Mouse (Mus musculus): ENCODE measurements around the gene Yap1. TPM values are rescaled to one million over a fixed set of nuclear protein-coding genes. Genes with fewer than 3 reads are reported as not detected.

Gene Yap1
- polyA plus RNA-seq, 1 experiment from 2014 or later = 8.7 TPM

DNA sequence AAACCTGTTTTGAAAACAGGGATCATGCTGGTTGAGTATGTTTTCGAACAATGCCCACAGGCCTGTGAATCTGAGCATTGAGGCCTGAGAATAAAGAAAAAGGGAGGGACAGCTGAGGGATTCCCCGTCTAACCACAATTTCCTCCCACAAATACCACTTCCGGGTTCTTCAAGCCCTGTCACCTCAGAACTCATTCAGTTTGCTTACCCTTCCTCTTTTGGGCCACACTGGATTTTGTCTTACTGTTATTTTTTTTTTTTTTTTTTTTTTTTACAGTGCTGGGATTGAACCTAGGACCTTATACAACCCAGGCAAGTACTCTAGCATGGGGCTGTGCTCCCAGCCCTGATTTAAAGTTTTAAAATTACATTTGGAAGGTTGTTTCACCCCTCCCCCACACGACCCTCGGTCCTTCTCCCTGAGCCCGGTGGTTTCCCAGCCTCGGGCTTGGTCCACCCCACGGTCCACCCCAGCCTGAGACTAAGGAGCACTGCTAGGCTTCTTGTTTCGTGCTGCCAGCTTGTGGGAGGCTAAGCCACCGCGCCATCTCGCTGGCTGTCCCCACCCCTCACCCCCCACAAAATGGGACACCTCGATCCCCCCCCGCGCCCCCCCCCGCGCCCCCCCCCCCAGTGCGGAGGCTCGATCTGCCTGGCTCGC is 13.0 kb upstream of the Yap1 start:
- H3K4me1 ChIP-seq (ENCODE audit: control insufficient read depth, insufficient read depth, low read length) = no peaks in the 10 kb centered on the region
- no peak overlapping the region for H3K27ac ChIP-seq (ENCODE audit: low read depth, low read length)
- H3K4me3 ChIP-seq (ENCODE audit: low read depth, low read length) = no peak overlapping the region
- H3K9ac ChIP-seq (ENCODE audit: low read length) = no peak overlapping the region
- no peak overlapping the region for H3K4me2 ChIP-seq (ENCODE audit: low read length)
- H3K27me3 ChIP-seq (replicated peaks; ENCODE audit: control insufficient read depth, insufficient read depth, low read length) = no peaks in the 10 kb centered on the region
- whole genome bisulfite sequencing = 59% methylated on average over 18 of the region's 20 CpGs
- H3K36me3 ChIP-seq (ENCODE audit: control insufficient read depth, insufficient read depth, low read length) = no peaks in the 10 kb centered on the region
- H3K9me3 ChIP-seq (replicated peaks; ENCODE audit: control insufficient read depth, low read length) = no peaks in the 10 kb centered on the region
- DNase-seq (ENCODE audit: low spot score) (no peak), ATAC-seq (no peak)

DNA sequence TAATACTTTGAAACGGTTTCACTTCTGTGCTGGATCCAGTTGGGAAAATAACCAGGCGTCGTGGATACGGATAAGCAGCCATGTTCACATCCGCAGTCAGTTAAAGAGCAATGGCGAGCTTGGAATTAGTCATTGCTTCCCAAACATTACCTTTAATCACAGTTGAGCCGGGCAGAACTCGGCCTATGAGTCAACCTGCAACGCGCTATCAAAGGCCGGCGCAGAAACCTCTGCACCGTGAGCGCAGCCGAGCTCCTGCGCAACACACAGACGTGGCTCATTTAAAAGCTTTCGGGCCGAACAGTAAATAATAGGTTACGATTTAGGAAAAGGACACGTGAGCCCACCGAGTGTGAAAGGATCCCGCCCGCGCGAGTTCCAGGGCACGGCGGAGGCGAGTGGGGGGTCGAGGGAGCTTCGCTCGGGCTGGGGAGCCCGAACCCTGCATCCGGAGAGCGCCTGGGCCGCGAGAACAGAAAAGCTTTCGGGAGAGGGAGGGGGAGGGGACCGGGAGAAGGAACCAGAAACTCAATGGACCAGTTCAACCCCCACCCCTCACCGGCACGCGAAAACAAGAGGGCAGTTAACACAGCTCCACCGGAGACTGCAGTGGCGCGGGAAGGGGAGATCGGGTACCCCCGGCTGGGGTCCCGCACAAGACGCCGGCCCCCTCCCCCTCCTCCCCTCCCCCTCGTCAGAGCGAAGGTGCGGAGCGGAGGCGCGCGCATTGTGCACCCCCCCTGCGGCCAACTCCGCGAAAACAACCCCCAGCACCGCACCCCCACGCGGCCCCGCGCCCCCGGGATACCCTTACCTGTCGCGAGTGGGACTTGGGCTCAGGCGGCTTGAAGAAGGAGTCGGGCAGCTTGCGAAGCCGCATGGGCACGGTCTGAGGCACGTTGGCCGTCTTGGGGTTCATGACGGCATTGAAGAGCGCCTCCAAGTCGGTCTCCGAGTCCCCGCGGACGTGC is 810 bp downstream of the Yap1 start:
- Histone ChIP-seq H3K4me3 (ENCODE audit: low read depth, low read length) (peak overlapping the region; percentile 70), H3K27ac (ENCODE audit: low read depth, low read length) (peak overlapping the region; percentile 85), H3K36me3 (ENCODE audit: control insufficient read depth, insufficient read depth, low read length) (0 out of 2 replicates have a peak, but pooled peaks cover 3% of the 10 kb centered on the region), H3K27me3 (replicated peaks; ENCODE audit: control insufficient read depth, insufficient read depth, low read length) (no peaks in the 10 kb centered on the region), H3K9me3 (replicated peaks; ENCODE audit: control insufficient read depth, low read length) (no peaks in the 10 kb centered on the region), H3K9ac (ENCODE audit: low read length) (peak overlapping the region; percentile 78), H3K4me2 (ENCODE audit: low read length) (peak overlapping the region; percentile 83), H3K4me1 (ENCODE audit: control insufficient read depth, insufficient read depth, low read length) (0 out of 2 replicates have a peak, but pooled peaks cover 11% of the 10 kb centered on the region)
- ATAC-seq = peak; percentile 64
- DNase-seq (ENCODE audit: low spot score) = peak; percentile 60
- whole genome bisulfite sequencing = under 1% methylated on average over 77 of the region's 82 CpGs

DNA sequence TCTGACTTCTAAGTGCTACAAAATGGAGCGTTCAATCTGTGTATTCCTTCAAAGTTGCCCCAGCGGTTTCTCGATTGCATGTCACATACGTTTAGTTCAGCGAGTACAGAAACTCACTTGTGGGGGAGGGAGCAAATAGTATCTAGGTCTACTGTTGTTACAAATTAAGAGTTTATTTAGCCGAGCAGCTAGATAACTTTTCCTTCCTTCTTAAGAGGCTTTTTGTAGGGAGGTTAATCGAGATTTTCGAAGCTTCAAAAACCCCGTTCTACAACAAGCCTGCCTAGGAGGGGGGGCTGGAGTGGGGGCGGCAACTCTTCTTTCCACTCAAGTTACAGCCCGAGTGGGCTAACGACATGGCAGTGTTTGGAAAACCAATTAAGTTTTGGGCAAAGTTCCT is 1.6 kb downstream of the Yap1 start:
- Histone ChIP-seq H3K9ac (ENCODE audit: low read length) (peak overlapping the region; percentile 78), H3K36me3 (ENCODE audit: control insufficient read depth, insufficient read depth, low read length) (0 out of 2 replicates have a peak, but pooled peaks cover 3% of the 10 kb centered on the region), H3K27ac (ENCODE audit: low read depth, low read length) (no peak overlapping the region; the same call in 1 of the 2 replicates), H3K27me3 (replicated peaks; ENCODE audit: control insufficient read depth, insufficient read depth, low read length) (no peaks in the 10 kb centered on the region), H3K4me2 (ENCODE audit: low read length) (peak overlapping the region; percentile 83), H3K4me3 (ENCODE audit: low read depth, low read length) (peak overlapping the region; percentile 70), H3K9me3 (replicated peaks; ENCODE audit: control insufficient read depth, low read length) (no peaks in the 10 kb centered on the region), H3K4me1 (ENCODE audit: control insufficient read depth, insufficient read depth, low read length) (0 out of 2 replicates have a peak, but pooled peaks cover 11% of the 10 kb centered on the region)
- ATAC-seq (no peak), DNase-seq (ENCODE audit: low spot score) (peak; percentile 40)
- 1% methylated on average over 12 of the region's 12 CpGs for WGBS

DNA sequence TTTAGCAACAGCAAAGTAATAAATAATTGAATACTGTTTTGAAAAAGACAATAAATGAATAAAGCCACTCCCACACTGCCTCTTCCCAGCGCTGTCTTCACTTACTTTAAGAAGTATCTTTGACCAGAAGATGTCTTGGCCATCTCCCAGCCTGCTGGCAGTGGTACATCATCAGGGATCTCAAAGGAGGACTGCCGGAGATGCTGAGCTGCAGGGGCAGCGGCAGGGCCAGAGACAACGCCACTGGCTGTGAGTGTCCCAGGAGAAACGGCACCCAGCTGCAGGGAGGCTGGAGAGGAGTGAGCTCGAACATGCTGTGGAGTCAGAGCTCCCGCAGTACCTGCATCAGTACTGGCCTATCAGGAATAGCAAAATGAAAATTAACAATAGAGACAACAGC is 3.0 kb downstream of the Yap1 start:
- ATAC-seq = no peak
- Histone ChIP-seq H3K27ac (ENCODE audit: low read depth, low read length) (no peak overlapping the region), H3K9ac (ENCODE audit: low read length) (no peak overlapping the region), H3K4me2 (ENCODE audit: low read length) (peak overlapping the region; percentile 26; the same call in 1 of the 2 replicates), H3K4me1 (ENCODE audit: control insufficient read depth, insufficient read depth, low read length) (0 out of 2 replicates have a peak, but pooled peaks cover 11% of the 10 kb centered on the region), H3K27me3 (replicated peaks; ENCODE audit: control insufficient read depth, insufficient read depth, low read length) (no peaks in the 10 kb centered on the region), H3K4me3 (ENCODE audit: low read depth, low read length) (0 out of 2 replicates have a peak overlapping the region, but pooled peaks have one; percentile 0), H3K36me3 (ENCODE audit: control insufficient read depth, insufficient read depth, low read length) (0 out of 2 replicates have a peak, but pooled peaks cover 3% of the 10 kb centered on the region), H3K9me3 (replicated peaks; ENCODE audit: control insufficient read depth, low read length) (no peaks in the 10 kb centered on the region)
- DNase-seq (ENCODE audit: low spot score) = peak; percentile 10
- WGBS = 40% methylated on average over 7 of the region's 7 CpGs

DNA sequence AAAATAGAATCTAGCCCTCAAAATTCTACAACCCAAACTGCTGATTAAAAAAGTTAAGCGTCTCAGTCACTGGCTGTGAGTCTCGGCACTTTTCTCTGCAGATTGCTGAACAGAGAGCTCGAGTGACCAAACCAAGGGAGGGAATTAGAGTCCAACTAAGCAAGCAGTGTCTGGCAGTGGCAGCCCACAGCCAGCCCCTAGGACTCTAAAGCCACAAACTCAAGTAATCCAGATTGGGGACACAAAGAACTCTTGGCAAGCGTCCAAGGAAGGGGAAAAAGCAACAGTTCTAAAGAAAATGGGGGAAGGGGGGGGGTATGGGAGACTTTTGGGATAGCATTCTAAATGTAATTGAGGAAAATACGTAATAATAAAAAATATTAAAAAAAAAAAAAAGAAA is 10.1 kb downstream of the Yap1 start:
- Histone ChIP-seq H3K36me3 (ENCODE audit: control insufficient read depth, insufficient read depth, low read length) (0 out of 2 replicates have a peak, but pooled peaks cover 10% of the 10 kb centered on the region), H3K27ac (ENCODE audit: low read depth, low read length) (no peak overlapping the region), H3K4me1 (ENCODE audit: control insufficient read depth, insufficient read depth, low read length) (no peaks in the 10 kb centered on the region), H3K9ac (ENCODE audit: low read length) (no peak overlapping the region), H3K4me3 (ENCODE audit: low read depth, low read length) (no peak overlapping the region), H3K4me2 (ENCODE audit: low read length) (no peak overlapping the region), H3K27me3 (replicated peaks; ENCODE audit: control insufficient read depth, insufficient read depth, low read length) (no peaks in the 10 kb centered on the region), H3K9me3 (replicated peaks; ENCODE audit: control insufficient read depth, low read length) (no peaks in the 10 kb centered on the region)
- 30% methylated on average over 5 of the region's 5 CpGs for WGBS
- ATAC-seq (peak; percentile 68; the same call in 1 of the 2 replicates), DNase-seq (ENCODE audit: low spot score) (peak; percentile 83)

DNA sequence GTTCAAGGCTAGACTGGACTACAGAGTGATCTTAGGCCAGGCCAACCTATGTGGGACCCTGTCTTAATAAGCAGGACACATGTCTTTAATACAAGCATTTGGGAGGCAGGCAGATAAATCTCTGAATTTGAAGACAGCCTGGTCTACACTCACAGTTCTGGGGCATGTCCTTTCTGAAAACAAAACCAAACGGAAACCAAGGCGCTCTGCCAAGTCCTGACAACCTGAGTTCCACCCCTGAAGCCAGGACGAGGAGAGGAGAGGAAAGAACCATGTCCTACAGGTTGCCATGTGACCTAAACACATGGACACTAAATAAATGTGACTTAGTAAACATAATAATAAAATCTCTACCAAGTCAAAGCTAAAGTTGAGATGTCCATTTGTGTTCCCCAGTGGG is 11.7 kb downstream of the Yap1 start:
- H3K36me3 ChIP-seq (ENCODE audit: control insufficient read depth, insufficient read depth, low read length) = 0 out of 2 replicates have a peak, but pooled peaks cover 8% of the 10 kb centered on the region
- H3K4me2 ChIP-seq (ENCODE audit: low read length) = no peak overlapping the region
- ATAC-seq (no peak), DNase-seq (ENCODE audit: low spot score) (no peak)
- 64% methylated on average over 3 of the region's 3 CpGs for WGBS
- H3K9me3 ChIP-seq (replicated peaks; ENCODE audit: control insufficient read depth, low read length) = no peaks in the 10 kb centered on the region
- no peaks in the 10 kb centered on the region for H3K27me3 ChIP-seq (replicated peaks; ENCODE audit: control insufficient read depth, insufficient read depth, low read length)
- H3K9ac ChIP-seq (ENCODE audit: low read length) = no peak overlapping the region
- no peak overlapping the region for H3K27ac ChIP-seq (ENCODE audit: low read depth, low read length)
- no peaks in the 10 kb centered on the region for H3K4me1 ChIP-seq (ENCODE audit: control insufficient read depth, insufficient read depth, low read length)
- no peak overlapping the region for H3K4me3 ChIP-seq (ENCODE audit: low read depth, low read length)

DNA sequence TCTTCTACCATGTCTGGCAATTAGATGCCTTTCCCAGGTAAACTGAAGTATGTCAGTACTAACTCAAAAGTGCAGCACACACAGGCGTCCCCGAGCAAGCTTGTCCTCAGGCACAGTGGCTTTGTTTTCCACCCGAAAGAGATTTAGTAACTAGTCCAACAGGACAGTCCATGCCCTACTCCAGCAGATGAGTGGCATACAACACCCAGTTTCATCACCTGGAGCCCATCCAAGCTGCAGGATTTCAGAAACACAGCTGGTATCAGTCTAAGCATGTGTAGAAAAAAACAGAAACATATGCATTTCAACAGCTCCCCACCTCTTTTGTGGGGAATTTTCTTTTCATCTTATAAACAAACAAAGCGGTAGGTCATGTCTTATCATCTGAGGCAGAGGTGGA is 13.5 kb downstream of the Yap1 start:
- H3K27me3 ChIP-seq (replicated peaks; ENCODE audit: control insufficient read depth, insufficient read depth, low read length) = no peaks in the 10 kb centered on the region
- DNase-seq (ENCODE audit: low spot score) = no peak
- WGBS = 75% methylated on average over 4 of the region's 4 CpGs

DNA sequence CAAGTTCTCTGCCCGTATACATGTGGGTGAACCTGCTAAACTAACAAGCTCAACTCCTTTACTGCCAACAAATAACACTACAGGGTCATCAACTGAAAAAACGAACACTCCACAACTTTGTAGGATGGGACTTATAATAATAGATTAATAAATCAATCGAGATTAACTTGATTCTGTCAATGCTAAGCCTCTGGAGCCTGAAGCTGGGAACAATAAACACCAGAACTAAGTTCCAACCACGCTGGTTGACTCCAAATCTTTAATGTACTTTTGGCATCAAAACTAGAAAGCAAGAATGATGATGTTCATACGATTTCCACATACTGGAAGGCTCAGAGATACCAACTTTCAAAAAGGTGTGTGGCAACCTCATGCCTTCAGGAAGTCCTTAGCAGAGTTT is 17.3 kb downstream of the Yap1 start:
- H3K36me3 ChIP-seq (ENCODE audit: control insufficient read depth, insufficient read depth, low read length) = 0 out of 2 replicates have a peak, but pooled peaks cover 4% of the 10 kb centered on the region
- H3K9ac ChIP-seq (ENCODE audit: low read length) = no peak overlapping the region
- H3K27ac ChIP-seq (ENCODE audit: low read depth, low read length) = no peak overlapping the region
- H3K27me3 ChIP-seq (replicated peaks; ENCODE audit: control insufficient read depth, insufficient read depth, low read length) = no peaks in the 10 kb centered on the region
- no peak overlapping the region for H3K4me2 ChIP-seq (ENCODE audit: low read length)
- H3K9me3 ChIP-seq (replicated peaks; ENCODE audit: control insufficient read depth, low read length) = no peaks in the 10 kb centered on the region
- no peak overlapping the region for H3K4me3 ChIP-seq (ENCODE audit: low read depth, low read length)
- no peaks in the 10 kb centered on the region for H3K4me1 ChIP-seq (ENCODE audit: control insufficient read depth, insufficient read depth, low read length)
- DNase-seq (ENCODE audit: low spot score) (no peak), ATAC-seq (no peak)
- WGBS = 89% methylated on average over 5 of the region's 5 CpGs

More for the DNA sequence above, 13.5 kb downstream of the Yap1 start:
- no peak for ATAC-seq
- Histone ChIP-seq H3K4me3 (ENCODE audit: low read depth, low read length) (no peak overlapping the region), H3K9me3 (replicated peaks; ENCODE audit: control insufficient read depth, low read length) (no peaks in the 10 kb centered on the region), H3K27ac (ENCODE audit: low read depth, low read length) (no peak overlapping the region), H3K9ac (ENCODE audit: low read length) (no peak overlapping the region), H3K4me2 (ENCODE audit: low read length) (no peak overlapping the region), H3K36me3 (ENCODE audit: control insufficient read depth, insufficient read depth, low read length) (0 out of 2 replicates have a peak, but pooled peaks cover 7% of the 10 kb centered on the region), H3K4me1 (ENCODE audit: control insufficient read depth, insufficient read depth, low read length) (no peaks in the 10 kb centered on the region)

All from forebrain, embryonic 14.5 days (tissue).